Mouse (Mus musculus): ENCODE data around the gene Tfcp2. TPM values are rescaled to one million over a fixed set of nuclear protein-coding genes. Genes with fewer than 3 reads are reported as not detected.

Tfcp2 gene
- total and polyA plus RNA-seq, 3 experiments = 20.4 to 21.5 TPM; not detected in 1

DNA sequence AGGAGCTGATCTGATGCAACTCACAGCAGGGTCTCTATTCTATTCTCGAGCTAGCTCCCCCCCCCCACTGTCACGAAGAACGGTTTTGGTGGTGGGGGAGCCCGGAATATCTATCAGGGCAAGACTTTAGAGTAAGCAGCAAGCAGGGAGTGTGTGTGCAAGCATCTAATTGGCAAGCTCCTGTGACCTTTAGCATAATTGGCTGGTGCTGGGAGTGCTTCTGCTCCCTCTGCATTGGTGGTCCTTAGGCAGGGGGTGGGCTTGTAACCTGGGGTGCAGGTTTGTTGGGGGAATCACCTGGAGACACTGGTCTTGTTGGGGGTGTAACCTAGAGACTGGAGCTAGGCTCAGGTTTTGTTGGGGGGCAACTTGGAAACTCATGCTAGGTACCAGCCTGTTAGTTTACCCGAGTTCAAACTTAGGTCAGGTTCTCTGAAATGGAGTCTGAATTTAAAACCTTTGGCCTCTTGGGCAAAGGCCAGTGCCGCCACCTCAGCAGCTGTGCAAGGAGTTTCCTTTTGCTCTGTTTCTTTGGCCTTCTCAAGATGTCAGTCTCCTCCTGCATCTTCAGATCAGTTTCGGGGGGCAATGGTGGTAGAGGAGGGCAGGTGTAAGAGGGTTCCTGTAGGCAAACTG, 95.3 kb downstream of the Tfcp2 start:
- peaks cover 0 to 12% of the 10 kb centered on the region in 2 experiments for H3K4me1 ChIP-seq (ENCODE audit: control insufficient read depth in 1 of 2, insufficient read depth in 2 of 2, low read length in 2 of 2)
- H3K79me2 ChIP-seq (ENCODE audit: control insufficient read depth, insufficient read depth, low read length, poor library complexity) = no peaks in the 10 kb centered on the region
- H3K9ac ChIP-seq (ENCODE audit: control insufficient read depth, low read depth, low read length, poor library complexity, severe bottlenecking) = no peak overlapping the region
- TF ChIP-seq GABPA (IDR thresholded peaks at IDR 0.05; ENCODE audit: low read depth, low read length) (no peak), BHLHE40 (IDR thresholded peaks at IDR 0.05; ENCODE audit: borderline replicate concordance, low read depth, low read length) (no peak), UBTF (IDR thresholded peaks at IDR 0.05; ENCODE audit: borderline replicate concordance, insufficient read depth, low read depth, low read length) (no peak), ZC3H11A (IDR thresholded peaks at IDR 0.05; ENCODE audit: low read depth, low read length) (no peak), HCFC1 (IDR thresholded peaks at IDR 0.05; ENCODE audit: low read depth, low read length) (no peak), POLR2AphosphoS5 (IDR thresholded peaks at IDR 0.05; ENCODE audit: borderline replicate concordance, low read depth, low read length) (no peak), MXI1 (IDR thresholded peaks at IDR 0.05; ENCODE audit: low read depth, low read length) (no peak), ZKSCAN1 (IDR thresholded peaks at IDR 0.05; ENCODE audit: low read depth, low read length) (no peak), GATA1 (IDR thresholded peaks at IDR 0.05; ENCODE audit: low read depth, low read length) (no peak), MAZ (IDR thresholded peaks at IDR 0.05; ENCODE audit: low read depth, low read length) (no peak), USF1 (IDR thresholded peaks at IDR 0.05; ENCODE audit: low read depth, low read length) (no peak), USF2 (IDR thresholded peaks at IDR 0.05; ENCODE audit: borderline replicate concordance in 1 of 2, insufficient read depth in 1 of 2, low read depth in 1 of 2, low read length in 2 of 2) (no peak), CTCF (IDR thresholded peaks at IDR 0.05 in 2 of 3, conservative IDR thresholded peaks at IDR 0.05 in 1 of 3; ENCODE audit: control insufficient read depth in 1 of 3, insufficient read depth in 1 of 3, low read depth in 2 of 3, low read length in 3 of 3, poor library complexity in 1 of 3, severe bottlenecking in 1 of 3) (no peak), MYB (IDR thresholded peaks at IDR 0.05; ENCODE audit: low read depth, low read length) (no peak), RCOR1 (IDR thresholded peaks at IDR 0.05; ENCODE audit: low read depth, low read length) (no peak), POLR2AphosphoS2 (IDR thresholded peaks at IDR 0.05; ENCODE audit: low read length) (no peak), MAX (IDR thresholded peaks at IDR 0.05; ENCODE audit: low read length) (no peak), ETS1 (IDR thresholded peaks at IDR 0.05; ENCODE audit: low read depth, low read length) (no peak), CHD1 (IDR thresholded peaks at IDR 0.05; ENCODE audit: low read depth, low read length) (no peak), SMC3 (IDR thresholded peaks at IDR 0.05; ENCODE audit: low read depth, low read length) (no peak)
- no peak for DNase-seq (ENCODE audit: low read depth, low spot score)
- no peak overlapping the region for H3K4me3 ChIP-seq (ENCODE audit: control insufficient read depth in 1 of 2, insufficient read depth in 1 of 2, low read depth in 2 of 2, low read length in 2 of 2)
- no peaks in the 10 kb centered on the region for H3K27me3 ChIP-seq (ENCODE audit: control insufficient read depth in 1 of 2, insufficient read depth in 2 of 2, low read length in 2 of 2)
- peaks cover 0 to 2% of the 10 kb centered on the region in 2 experiments; a peak in 1 of 4 replicates for H3K36me3 ChIP-seq (ENCODE audit: control insufficient read depth in 1 of 2, insufficient read depth in 2 of 2, low read length in 2 of 2)
- no peaks in the 10 kb centered on the region for H3K9me3 ChIP-seq (replicated peaks; ENCODE audit: insufficient read depth, low read length)
- H3K27ac ChIP-seq (ENCODE audit: control insufficient read depth, low read depth, low read length) = no peak overlapping the region

DNA sequence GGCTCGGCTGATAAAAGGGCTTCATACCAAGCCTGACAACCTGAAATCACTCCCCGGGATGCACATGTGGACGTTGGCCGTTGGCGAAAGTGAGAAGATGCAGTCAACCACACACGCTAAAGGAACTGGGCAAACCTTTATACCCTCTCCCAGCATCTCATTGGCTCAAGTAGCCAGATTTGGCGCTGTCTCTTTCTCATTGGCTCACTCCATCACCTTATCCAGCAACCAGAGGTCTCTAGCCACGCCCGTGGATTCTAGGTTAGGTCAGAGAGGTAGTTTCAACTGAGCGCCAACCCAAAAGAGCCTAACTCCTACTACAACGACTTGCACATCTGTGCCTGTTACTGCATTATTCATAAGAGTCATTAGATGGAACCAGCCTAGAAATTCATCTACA, 99.3 kb downstream of the Tfcp2 start:
- Histone ChIP-seq H3K9ac (ENCODE audit: control insufficient read depth, low read depth, low read length, poor library complexity, severe bottlenecking) (no peak overlapping the region), H3K27ac (ENCODE audit: control insufficient read depth, low read depth, low read length) (no peak overlapping the region), H3K27me3 (ENCODE audit: control insufficient read depth in 1 of 2, insufficient read depth in 2 of 2, low read length in 2 of 2) (no peaks in the 10 kb centered on the region; a peak in 1 of 4 replicates), H3K4me1 (ENCODE audit: control insufficient read depth in 1 of 2, insufficient read depth in 2 of 2, low read length in 2 of 2) (no peaks in the 10 kb centered on the region), H3K79me2 (ENCODE audit: control insufficient read depth, insufficient read depth, low read length, poor library complexity) (no peaks in the 10 kb centered on the region), H3K4me3 (ENCODE audit: control insufficient read depth in 1 of 2, insufficient read depth in 1 of 2, low read depth in 2 of 2, low read length in 2 of 2) (no peak overlapping the region), H3K9me3 (replicated peaks; ENCODE audit: insufficient read depth, low read length) (no peaks in the 10 kb centered on the region), H3K36me3 (ENCODE audit: control insufficient read depth in 1 of 2, insufficient read depth in 2 of 2, low read length in 2 of 2) (no peaks in the 10 kb centered on the region)
- no peak for DNase-seq (ENCODE audit: low read depth, low spot score)
- TF ChIP-seq CHD1 (IDR thresholded peaks at IDR 0.05; ENCODE audit: low read depth, low read length) (no peak), GATA1 (IDR thresholded peaks at IDR 0.05; ENCODE audit: low read depth, low read length) (no peak), MAX (IDR thresholded peaks at IDR 0.05; ENCODE audit: low read length) (no peak), MAFK (IDR thresholded peaks at IDR 0.05; ENCODE audit: borderline replicate concordance, low read depth, low read length) (no peak), TBP (IDR thresholded peaks at IDR 0.05; ENCODE audit: low read depth, low read length) (no peak), CHD2 (IDR thresholded peaks at IDR 0.05; ENCODE audit: low read length) (no peak), POLR2AphosphoS5 (IDR thresholded peaks at IDR 0.05; ENCODE audit: borderline replicate concordance, low read depth, low read length) (no peak), CTCF (IDR thresholded peaks at IDR 0.05 in 2 of 3, conservative IDR thresholded peaks at IDR 0.05 in 1 of 3; ENCODE audit: control insufficient read depth in 1 of 3, insufficient read depth in 1 of 3, low read depth in 2 of 3, low read length in 3 of 3, poor library complexity in 1 of 3, severe bottlenecking in 1 of 3) (no peak), MEF2A (IDR thresholded peaks at IDR 0.05; ENCODE audit: extremely low read depth, insufficient replicate concordance, low read depth, low read length, poor library complexity, severe bottlenecking) (no peak), EP300 (IDR thresholded peaks at IDR 0.05; ENCODE audit: low read depth in 1 of 2, low read length in 2 of 2) (no peak), TAL1 (IDR thresholded peaks at IDR 0.05; ENCODE audit: low read length) (no peak), RAD21 (IDR thresholded peaks at IDR 0.05; ENCODE audit: low read depth, low read length) (no peak), MYC (IDR thresholded peaks at IDR 0.05; ENCODE audit: low read depth, low read length) (no peak), E2F4 (IDR thresholded peaks at IDR 0.05; ENCODE audit: borderline replicate concordance, low read depth, low read length) (no peak), USF1 (IDR thresholded peaks at IDR 0.05; ENCODE audit: low read depth, low read length) (no peak), BHLHE40 (IDR thresholded peaks at IDR 0.05; ENCODE audit: borderline replicate concordance, low read depth, low read length) (no peak), SIN3A (IDR thresholded peaks at IDR 0.05; ENCODE audit: low read length) (no peak)
